Mouse (Mus musculus): ENCODE measurements around the gene Car11.

Car11 gene

DNA sequence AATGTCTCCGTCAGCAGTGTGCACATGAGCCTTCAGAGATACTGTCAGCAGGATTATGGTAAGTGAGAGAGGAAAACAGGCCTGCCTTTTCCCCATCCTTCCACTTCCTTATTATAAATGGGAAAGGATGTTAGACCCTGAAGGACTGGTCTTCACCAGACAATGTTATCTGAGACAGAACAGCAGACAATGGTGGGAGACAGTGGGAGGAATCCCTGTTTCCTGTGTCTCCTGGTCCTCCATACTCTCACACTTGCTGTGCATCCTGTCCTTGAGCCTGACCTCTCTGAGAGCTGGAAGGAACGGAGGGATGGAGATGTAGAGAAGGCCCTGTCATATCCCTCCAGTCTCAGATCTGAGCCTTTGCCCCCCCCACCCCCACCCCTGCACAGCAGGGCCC lies 7.3 kb upstream of the Car11 start:
- DNase-seq, result no peak

- DNase-seq, result no peak
Observed at GRCm38 (mm10) chr7:45693921-45694591, 5.6 kb upstream of the Car11 start, which contains the start of gene Sec1. TSS of gene Sec1 (minus strand) at chr7:45694402.

- DNase-seq, result no peak
Observed at GRCm38 (mm10) chr7:45695098-45695497, 4.5 kb upstream of the Car11 start.

DNA sequence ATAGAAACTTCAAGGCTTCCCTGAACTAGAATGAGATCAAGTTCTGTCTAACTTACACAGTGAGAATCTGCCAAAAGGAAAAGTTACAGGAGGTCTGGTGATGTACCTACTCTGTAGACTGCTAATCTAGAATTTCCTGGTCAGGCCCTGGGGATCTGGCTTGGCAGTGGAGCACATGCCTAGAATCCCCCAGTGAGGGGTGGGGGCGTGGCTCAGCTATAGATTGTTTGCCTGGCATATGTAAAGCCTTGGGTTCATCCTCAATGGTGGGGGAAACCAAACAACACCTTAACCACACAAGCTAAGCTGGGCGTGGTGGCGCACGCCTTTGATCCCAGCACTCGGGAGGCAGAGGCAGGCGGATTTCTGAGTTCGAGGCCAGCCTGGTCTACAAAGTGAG lies 1.7 kb upstream of the Car11 start:
- no peak for DNase-seq

DNA sequence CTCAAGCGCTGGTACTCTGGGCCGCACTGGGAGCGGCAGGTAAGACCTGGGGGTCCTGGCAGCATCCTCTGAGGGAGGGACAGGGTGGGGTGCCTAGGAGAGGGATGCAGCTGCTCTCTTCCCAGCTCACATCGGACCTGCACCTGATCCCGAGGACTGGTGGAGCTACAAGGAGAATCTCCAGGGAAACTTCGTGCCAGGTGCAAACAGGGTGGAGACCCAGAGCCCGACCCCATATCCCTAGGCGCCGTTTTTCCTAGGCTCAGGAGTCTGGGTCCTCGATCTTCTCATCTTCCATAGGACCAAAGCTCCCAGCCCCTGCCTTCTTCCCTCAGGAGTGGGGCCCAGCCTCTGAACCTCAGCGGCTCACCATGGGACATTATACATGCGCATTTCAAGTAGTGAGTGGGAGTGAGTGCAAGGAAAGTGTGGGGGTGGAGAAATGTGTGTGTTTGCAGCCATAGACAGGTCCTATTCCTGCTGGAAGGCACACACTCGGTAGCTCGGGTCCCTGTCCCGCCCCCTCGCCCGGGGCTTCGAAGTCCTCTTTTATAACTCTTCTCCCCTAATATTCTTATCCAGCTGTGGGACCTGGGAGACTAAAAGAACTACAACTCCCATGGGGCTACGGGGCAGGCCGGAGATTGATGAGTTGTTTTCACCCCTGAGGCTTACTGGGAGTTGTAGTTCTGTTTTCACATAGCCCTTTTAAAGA lies 815 bp downstream of the Car11 start:
- peak; percentile 74 for DNase-seq

DNA sequence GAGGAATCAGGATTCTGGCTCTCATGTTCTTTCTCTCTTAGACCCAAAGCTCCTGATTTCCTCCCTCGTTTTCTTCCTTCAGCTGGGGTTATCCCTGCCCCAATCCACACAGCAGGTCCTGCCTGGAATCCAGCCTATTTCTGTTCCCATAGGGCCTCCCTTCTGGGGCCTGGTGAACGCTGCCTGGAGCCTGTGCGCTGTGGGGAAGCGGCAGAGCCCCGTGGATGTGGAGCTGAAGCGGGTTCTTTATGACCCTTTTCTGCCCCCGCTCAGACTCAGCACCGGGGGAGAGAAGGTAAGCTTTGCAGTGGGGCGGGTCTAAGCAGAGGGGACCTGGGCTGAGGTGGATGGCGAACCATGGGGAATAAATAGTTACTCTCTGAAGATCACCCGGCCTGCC lies 1.4 kb downstream of the Car11 start:
- DNase-seq, result no peak

DNA sequence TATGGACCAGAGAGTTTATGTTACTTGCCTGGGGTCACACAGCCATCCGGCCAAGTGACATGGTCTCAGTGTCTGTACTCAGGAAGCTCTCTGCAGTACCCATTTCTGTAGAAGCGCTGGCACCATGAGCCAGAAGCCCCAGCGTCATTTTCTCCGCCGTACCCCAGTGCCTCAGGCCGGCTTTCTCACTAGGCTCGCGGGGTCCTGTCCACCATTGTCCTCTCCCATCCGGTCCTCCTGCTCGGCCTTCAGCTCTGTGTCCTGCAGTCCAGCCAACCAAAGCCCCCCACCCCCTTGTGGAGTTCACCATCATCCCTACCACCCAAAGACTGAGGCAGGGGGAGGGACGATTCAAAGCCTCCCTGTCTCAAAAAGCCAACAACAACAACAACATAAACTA lies 2.0 kb downstream of the Car11 start:
- no peak for DNase-seq

GRCm38 (mm10) chr7:45702316-45702715 lies 2.7 kb downstream of the Car11 start:
- DNase-seq, result no peak

DNA sequence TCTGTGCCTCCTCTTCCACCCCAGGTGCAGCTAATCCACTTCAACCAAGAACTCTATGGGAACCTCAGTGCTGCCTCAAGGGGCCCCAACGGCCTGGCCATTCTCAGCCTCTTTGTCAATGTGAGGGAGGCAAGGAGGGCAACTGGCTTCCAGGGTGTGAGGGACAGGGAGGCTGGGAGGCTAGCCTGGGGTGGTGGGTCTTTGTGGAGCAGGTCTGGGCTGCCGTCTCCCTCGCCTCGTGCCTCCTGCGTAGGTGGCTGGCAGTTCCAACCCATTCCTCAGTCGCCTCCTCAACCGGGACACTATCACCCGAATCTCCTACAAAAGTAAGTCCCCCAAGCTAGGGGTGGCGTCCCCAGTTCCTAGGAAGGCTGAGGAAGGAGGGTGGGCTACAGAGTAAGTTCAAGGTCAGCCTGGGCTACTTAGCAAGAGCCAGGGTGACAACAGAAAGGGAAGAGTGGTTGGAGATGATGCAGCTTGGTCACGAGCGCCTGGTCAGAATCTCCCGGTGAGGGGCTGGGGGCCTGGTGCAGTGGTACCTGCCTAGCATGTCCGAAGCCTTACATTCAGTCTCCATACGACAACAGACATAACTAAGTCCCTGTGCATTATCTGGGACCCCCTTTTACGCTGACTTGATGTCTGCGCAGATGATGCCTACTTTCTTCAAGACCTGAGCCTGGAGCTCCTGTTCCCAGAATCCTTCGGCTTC lies 3.3 kb downstream of the Car11 start:
- DNase-seq, result no peak

DNA sequence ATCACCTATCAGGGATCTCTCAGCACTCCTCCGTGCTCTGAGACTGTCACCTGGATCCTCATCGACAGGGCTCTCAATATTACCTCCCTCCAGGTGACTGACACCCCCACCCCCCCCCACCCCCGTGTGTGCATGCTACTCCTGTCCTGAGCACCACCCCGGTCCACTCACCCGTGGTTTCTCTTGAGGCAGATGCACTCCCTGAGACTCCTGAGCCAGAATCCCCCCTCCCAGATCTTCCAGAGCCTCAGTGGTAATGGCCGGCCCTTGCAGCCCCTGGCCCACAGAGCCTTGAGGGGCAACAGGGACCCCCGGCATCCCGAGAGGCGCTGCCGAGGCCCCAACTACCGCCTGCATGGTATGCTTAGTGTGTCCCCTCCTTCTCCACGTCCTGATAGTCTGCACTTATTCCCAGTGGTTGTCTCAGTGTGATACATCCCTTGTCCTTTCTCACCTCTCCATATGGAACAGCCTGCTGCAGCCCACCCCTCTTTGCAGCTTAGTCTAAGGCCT lies 3.9 kb downstream of the Car11 start:
- DNase-seq, result no peak

- peak; percentile 61 for DNase-seq
Observed at GRCm38 (mm10) chr7:45704046-45704559, 4.5 kb downstream of the Car11 start.

GRCm38 (mm10) chr7:45704730-45705442 lies 5.2 kb downstream of the Car11 start, which contains the start of gene Dbp:
TSS of gene Dbp (plus strand) at chr7:45705088.
- peak; percentile 99 for DNase-seq

- DNase-seq, result peak; percentile 49
Observed at GRCm38 (mm10) chr7:45705443-45705864, 5.8 kb downstream of the Car11 start.

DNA sequence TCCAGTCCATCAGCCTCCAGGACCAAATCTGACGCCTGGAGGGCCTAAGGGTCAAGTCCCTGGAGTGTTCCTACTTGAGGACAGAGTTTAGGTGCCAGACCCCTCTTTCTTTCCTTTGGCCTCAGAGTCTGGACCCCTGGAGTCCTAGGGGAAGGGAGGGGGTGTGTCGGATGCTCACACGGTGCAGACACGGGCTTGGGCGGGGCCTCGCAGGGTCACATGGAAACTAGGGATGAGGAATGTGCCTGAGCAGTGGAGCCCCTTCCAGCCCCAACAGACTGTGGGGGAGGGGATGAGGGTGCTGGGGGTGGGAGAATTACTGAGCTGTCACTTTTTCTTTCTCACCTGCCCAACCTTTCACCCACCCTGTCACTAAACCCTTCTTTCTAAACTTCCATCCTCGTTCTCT lies 6.2 kb downstream of the Car11 start:
- DNase-seq, result peak; percentile 53

- DNase-seq, result peak; percentile 94
Observed at GRCm38 (mm10) chr7:45706721-45707241, 7.1 kb downstream of the Car11 start.

DNA sequence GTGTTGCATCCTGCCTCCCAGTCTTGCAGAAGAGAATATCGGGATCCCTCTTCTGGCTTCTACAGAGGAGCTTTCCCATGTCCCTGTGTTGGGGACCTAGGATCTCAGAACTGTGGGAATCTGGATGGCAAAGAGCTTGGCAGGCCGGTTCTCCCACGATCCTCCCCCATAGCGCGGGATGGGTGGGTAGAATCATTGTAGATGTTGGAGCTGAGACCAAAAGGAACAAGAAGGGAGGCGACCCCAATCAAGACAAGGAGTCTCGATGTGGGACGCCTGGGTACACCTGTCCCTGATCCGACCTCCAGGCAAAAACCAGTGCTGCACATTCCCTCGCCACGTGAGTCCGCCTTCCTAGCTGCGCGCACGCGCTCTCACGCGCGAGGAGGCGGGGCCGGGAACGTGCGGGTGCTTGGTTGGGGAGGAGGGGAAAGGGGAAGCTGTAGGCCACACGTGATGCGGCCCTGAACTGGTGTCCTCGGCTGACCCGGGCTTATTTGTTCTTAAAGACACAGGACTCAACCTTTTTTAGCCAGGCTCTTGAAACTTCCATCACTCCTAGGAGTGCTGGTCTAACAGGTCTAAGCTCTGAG lies 7.8 kb downstream of the Car11 start:
- peak; percentile 90 for DNase-seq

- DNase-seq, result no peak
Observed at GRCm38 (mm10) chr7:45708221-45708761, 8.6 kb downstream of the Car11 start.

- DNase-seq, result no peak
Observed at GRCm38 (mm10) chr7:45709036-45709435, 9.4 kb downstream of the Car11 start.

GRCm38 (mm10) chr7:45709677-45710355 lies 10.2 kb downstream of the Car11 start:
- DNase-seq, result no peak

DNA sequence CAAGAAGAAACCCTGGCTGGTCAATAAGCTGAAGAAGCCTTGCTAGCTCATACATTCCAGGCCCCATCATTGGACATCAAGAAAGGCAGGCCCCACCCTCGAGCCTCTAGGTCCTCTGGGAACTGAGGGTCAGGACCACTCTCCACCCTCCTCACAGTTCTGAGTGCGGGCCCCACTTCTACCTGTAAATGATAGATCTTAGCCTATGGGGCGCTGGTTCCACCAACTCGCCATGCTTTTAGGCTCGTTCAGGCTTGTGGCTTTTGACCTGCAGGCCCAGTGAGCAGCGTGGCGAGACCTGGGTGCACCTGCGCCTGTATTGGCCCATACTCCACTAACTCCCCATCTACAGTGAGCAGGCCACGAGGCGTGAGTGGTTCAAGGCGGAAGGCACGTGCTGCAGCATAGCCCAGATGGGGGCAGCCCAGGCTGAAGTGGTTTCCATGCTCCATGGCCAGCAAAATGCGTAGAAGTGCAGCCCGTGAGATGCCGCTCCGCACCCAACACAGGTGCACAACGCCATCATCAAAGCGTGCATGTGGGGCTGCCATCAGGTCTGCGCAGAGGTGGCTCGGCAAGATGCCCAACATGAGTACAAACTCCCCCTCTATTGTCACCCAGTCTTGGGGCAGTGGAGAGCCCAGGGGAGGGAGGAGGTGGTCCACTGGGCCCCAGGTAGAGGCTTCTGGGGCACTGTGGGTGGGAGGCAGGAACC lies 11.0 kb downstream of the Car11 start:
- no peak for DNase-seq
